Mouse (Mus musculus) lung, embryonic 16.5 days (tissue): ENCODE data around the gene Gm49403. TPM values are rescaled to one million over a fixed set of nuclear protein-coding genes. Genes with fewer than 3 reads are reported as not detected.
A peak's percentile ranks its signal among the peaks of the same experiment; 100 is the strongest.

ENCODE experiments used
- ATAC-seq: fragments of 200-750 bp; cut with Nextera tagmentation; 2 replicates; pipeline ENCODE4 v1.8.0; 2017; ENCODE audit warnings: low read depth, mild to moderate bottlenecking, moderate library complexity
- H3K27ac ChIP-seq: fragments of 300-500 bp; sonication (generic); 2 replicates; pipeline ENCODE4 v1.5.1; 2014; ENCODE audit warnings: mild to moderate bottlenecking, control low read depth, low read length
- H3K27me3 ChIP-seq: fragments of 300-500 bp; sonication (generic); 2 replicates; pipeline ENCODE4 v1.6.1; 2014; ENCODE audit warnings: low read depth, low read length, mixed read lengths; ENCODE audit not compliant: control insufficient read depth, insufficient read depth
- H3K36me3 ChIP-seq: fragments of 300-500 bp; sonication (generic); 2 replicates; pipeline ENCODE4 v1.6.1; 2014; ENCODE audit warnings: low read length; ENCODE audit not compliant: control insufficient read depth, insufficient read depth
- H3K4me1 ChIP-seq: fragments of 300-500 bp; sonication (generic); replicated peaks from 2 replicates; pipeline ENCODE4 v1.6.1; 2014; ENCODE audit warnings: low read length, mixed read lengths; ENCODE audit not compliant: control insufficient read depth, insufficient read depth
- H3K4me2 ChIP-seq: fragments of 300-500 bp; sonication (generic); 2 replicates; pipeline ENCODE4 v1.6.1; 2014; ENCODE audit warnings: low read depth, low read length, control low read depth
- H3K4me3 ChIP-seq: fragments of 300-500 bp; sonication (generic); 2 replicates; pipeline ENCODE4 v1.5.1; 2014; ENCODE audit warnings: mild to moderate bottlenecking, low read length, control low read depth
- H3K9ac ChIP-seq: fragments of 300-500 bp; sonication (generic); 2 replicates; pipeline ENCODE4 v1.6.1; 2014; ENCODE audit warnings: low read length, control low read depth
- H3K9me3 ChIP-seq: fragments of 300-500 bp; sonication (generic); 2 replicates; pipeline ENCODE4 v1.6.1; 2016; ENCODE audit warnings: low read length; ENCODE audit not compliant: control insufficient read depth
- WGBS: fragments of 180-500 bp; shearing (Covaris S2); extraction: QIAGEN DNeasy Blood & Tissue Kit; methylation state at CpG from one replicate; pipeline ENCODE4 v1.1.7; 2014; 5-methylcytosine and 5-hydroxymethylcytosine counted together
- polyA plus RNA-seq: library from polyadenylated mRNA; unstranded; fragments of >200 nt; fragmentation: Nextera tagmentation; extraction: Ambion mirVana; gene quantifications from 2 replicates; pipeline ENCODE4 v1.2.1, GENCODE M21; 2015

Gene Gm49403
- polyA plus RNA-seq, 1 experiment from 2014 or later, result not detected

GRCm38 (mm10) chr19:8898576-8898975 is 14.8 kb downstream of the Gm49403 start:
- H3K27me3 ChIP-seq, result no peaks in the 10 kb centered on the region
- WGBS, result 6% methylated on average over 13 of the region's 13 CpGs
- peaks cover 15% of the 10 kb centered on the region for H3K36me3 ChIP-seq
- peak overlapping the region; percentile 90 for H3K4me3 ChIP-seq
- no peaks in the 10 kb centered on the region for H3K9me3 ChIP-seq
- H3K27ac ChIP-seq, result peak overlapping the region; percentile 88
- H3K4me2 ChIP-seq, result peak overlapping the region; percentile 56
- peak overlapping the region; percentile 94 for H3K9ac ChIP-seq
- H3K4me1 ChIP-seq, result peaks cover 22% of the 10 kb centered on the region
- no peak for ATAC-seq

GRCm38 (mm10) chr19:8899079-8899478 is 15.3 kb downstream of the Gm49403 start:
- peaks cover 18% of the 10 kb centered on the region for H3K4me1 ChIP-seq

DNA sequence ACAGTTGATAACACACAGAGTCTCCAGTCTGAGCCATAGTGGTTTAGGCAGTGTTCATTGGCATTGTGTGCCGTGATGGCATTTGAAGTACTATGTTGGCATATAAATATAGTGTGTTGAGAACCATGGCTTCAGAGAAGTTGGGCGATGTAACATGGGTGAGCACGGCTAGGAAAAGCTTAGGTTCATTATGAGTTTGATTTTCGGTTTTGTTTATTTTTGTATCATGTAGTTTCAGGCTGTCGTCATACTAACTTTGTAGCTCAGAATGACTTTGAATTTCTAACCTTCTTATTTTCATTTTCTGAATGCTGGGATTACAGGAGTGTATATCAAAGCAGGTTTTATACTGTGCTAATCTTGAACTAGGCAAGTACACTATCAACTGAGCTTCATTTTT is 19.7 kb downstream of the Gm49403 start:
- peaks cover 9% of the 10 kb centered on the region for H3K4me1 ChIP-seq
- H3K9ac ChIP-seq, result no peak overlapping the region
- no peaks in the 10 kb centered on the region for H3K9me3 ChIP-seq
- no peak for ATAC-seq
- H3K4me3 ChIP-seq, result no peak overlapping the region
- 92% methylated on average over 5 of the region's 5 CpGs for WGBS
- H3K36me3 ChIP-seq, result peaks cover 50% of the 10 kb centered on the region
- no peak overlapping the region for H3K4me2 ChIP-seq
- H3K27ac ChIP-seq, result no peak overlapping the region
- no peaks in the 10 kb centered on the region for H3K27me3 ChIP-seq

More at GRCm38 (mm10) chr19:8899079-8899478, 15.3 kb downstream of the Gm49403 start:
- Histone ChIP-seq H3K36me3 (peaks cover 18% of the 10 kb centered on the region), H3K4me2 (peak overlapping the region; percentile 56), H3K9me3 (no peaks in the 10 kb centered on the region), H3K4me3 (peak overlapping the region; percentile 90), H3K27me3 (no peaks in the 10 kb centered on the region), H3K27ac (no peak overlapping the region), H3K9ac (peak overlapping the region; percentile 94)
- no peak for ATAC-seq
- WGBS, result 26% methylated on average over 3 of the region's 3 CpGs

GRCm38 (mm10) chr19:8908531-8908930 is 24.8 kb downstream of the Gm49403 start:
- ATAC-seq, result no peak
- Histone ChIP-seq H3K4me3 (no peak overlapping the region), H3K4me1 (no peaks in the 10 kb centered on the region), H3K9me3 (no peaks in the 10 kb centered on the region), H3K27ac (no peak overlapping the region), H3K27me3 (no peaks in the 10 kb centered on the region), H3K9ac (no peak overlapping the region), H3K4me2 (no peak overlapping the region), H3K36me3 (peaks cover 81% of the 10 kb centered on the region)
- WGBS, result 91% methylated on average over 6 of the region's 6 CpGs

- H3K9me3 ChIP-seq, result no peaks in the 10 kb centered on the region
- H3K36me3 ChIP-seq, result peaks cover 87% of the 10 kb centered on the region
- no peak overlapping the region for H3K4me3 ChIP-seq
- H3K4me2 ChIP-seq, result no peak overlapping the region
- 91% methylated on average over 5 of the region's 5 CpGs for WGBS
- no peaks in the 10 kb centered on the region for H3K4me1 ChIP-seq
- no peaks in the 10 kb centered on the region for H3K27me3 ChIP-seq
- H3K9ac ChIP-seq, result no peak overlapping the region
- no peak for ATAC-seq
- no peak overlapping the region for H3K27ac ChIP-seq
Measured at GRCm38 (mm10) chr19:8911810-8912209, 28.1 kb downstream of the Gm49403 start.

- Histone ChIP-seq H3K27me3 (no peaks in the 10 kb centered on the region), H3K9ac (no peak overlapping the region), H3K4me3 (no peak overlapping the region), H3K4me1 (no peaks in the 10 kb centered on the region), H3K27ac (no peak overlapping the region), H3K36me3 (peaks cover 68% of the 10 kb centered on the region), H3K9me3 (no peaks in the 10 kb centered on the region), H3K4me2 (no peak overlapping the region)
- 92% methylated on average over 3 of the region's 3 CpGs for WGBS
- ATAC-seq, result no peak
Measured at GRCm38 (mm10) chr19:8914212-8914611, 30.5 kb downstream of the Gm49403 start.

DNA sequence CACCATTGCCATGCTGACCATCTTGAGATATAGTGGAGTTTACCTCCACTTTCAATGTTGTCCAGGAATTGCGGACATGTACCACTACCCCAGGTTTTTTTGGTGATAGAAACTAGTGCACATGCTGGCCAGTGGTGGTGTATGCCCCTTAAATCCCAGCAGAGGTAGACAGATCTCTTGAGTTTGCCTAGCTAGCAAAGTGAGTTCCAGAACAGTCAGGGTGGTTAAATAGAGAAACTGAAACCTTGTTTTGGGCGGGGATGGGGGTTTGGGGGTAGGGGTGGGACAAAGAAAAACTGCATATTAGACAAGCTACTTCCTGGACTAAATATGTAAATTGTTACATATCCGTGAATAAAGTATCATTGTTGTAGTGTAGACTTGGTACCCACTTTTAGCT is 35.3 kb downstream of the Gm49403 start:
- no peak for ATAC-seq
- Histone ChIP-seq H3K4me2 (no peak overlapping the region), H3K9me3 (no peaks in the 10 kb centered on the region), H3K9ac (no peak overlapping the region), H3K4me1 (peaks cover 9% of the 10 kb centered on the region), H3K27ac (no peak overlapping the region), H3K4me3 (no peak overlapping the region), H3K27me3 (no peaks in the 10 kb centered on the region), H3K36me3 (peaks cover 30% of the 10 kb centered on the region)
- WGBS, result 91% methylated on average over 3 of the region's 3 CpGs

DNA sequence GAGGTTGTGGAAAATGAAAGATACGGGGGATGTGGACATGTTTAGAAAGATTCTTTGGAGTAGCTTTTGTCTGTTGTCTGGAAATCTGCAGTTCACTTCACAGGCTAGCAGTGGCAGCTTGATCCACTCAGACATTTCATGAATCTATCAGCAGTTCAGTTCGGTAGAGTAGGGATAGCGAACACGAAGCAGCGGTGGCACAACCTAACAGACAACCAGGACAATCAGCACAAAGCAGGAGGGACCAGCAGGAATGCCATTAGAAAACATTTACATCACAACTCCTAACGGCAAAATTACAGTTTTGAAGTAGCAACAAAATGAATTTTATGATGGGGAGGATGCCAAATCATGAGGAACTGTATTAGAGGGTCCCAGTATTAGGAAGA is 35.9 kb downstream of the Gm49403 start:
- 64% methylated on average over 6 of the region's 6 CpGs for WGBS
- peak overlapping the region; percentile 81 for H3K9ac ChIP-seq
- H3K9me3 ChIP-seq, result no peaks in the 10 kb centered on the region
- H3K4me3 ChIP-seq, result peak overlapping the region; percentile 74
- peaks cover 23% of the 10 kb centered on the region for H3K36me3 ChIP-seq
- no peaks in the 10 kb centered on the region for H3K27me3 ChIP-seq
- peak overlapping the region; percentile 76 for H3K4me2 ChIP-seq
- H3K27ac ChIP-seq, result peak overlapping the region; percentile 90
- no peak for ATAC-seq
- peaks cover 9% of the 10 kb centered on the region for H3K4me1 ChIP-seq

DNA sequence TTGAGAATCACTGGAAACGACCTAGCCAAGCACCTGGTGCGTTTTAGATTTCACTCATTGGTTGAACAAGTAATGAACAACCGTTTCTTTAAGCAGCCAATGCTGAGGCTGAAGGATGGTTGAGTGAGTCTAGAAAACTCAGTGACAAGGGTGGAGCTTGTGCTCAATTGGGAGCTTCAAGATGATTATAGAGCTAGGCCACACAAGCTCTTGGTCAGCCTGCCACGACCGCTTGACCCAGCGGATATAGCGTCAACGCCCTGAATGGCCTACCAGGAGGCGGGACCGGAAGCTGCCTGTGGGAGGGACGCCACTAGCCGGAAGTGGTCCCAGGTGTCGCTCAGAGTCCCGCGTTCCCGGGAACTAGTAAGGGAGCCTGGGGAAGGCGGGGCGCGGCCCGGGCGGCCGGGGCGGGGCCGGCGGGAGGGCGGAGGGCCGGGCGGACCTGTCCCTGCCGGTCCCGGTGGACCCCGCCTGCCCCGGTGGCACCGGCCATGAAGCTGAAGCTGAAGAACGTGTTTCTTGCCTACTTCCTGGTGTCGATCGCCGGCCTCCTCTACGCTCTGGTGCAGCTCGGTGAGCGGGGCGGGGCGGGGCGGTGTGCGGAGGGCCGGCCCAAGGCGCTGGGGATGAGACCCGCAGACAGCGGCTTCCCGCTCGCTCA is 36.5 kb downstream of the Gm49403 start, which contains the start of gene B3gat3:
TSS of gene B3gat3 (plus strand) at position 302 of the 664 bp plus-strand sequence.
- peak; percentile 99 for ATAC-seq
- 2% methylated on average over 36 of the region's 50 CpGs for WGBS
- peak within 1 kb of the TSS; percentile 90 for H3K27ac ChIP-seq

More for the DNA sequence above, 36.5 kb downstream of the Gm49403 start, which contains the start of gene B3gat3:
- Histone ChIP-seq H3K27me3 (no peaks in the 10 kb centered on the region), H3K9me3 (no peaks in the 10 kb centered on the region), H3K36me3 (peaks cover 18% of the 10 kb centered on the region), H3K4me2 (peak within 1 kb of the TSS; percentile 76), H3K4me3 (peak within 1 kb of the TSS; percentile 74), H3K4me1 (peaks cover 9% of the 10 kb centered on the region), H3K9ac (peak within 1 kb of the TSS; percentile 81)
